Mouse (Mus musculus): ENCODE measurements around the gene Rap1gds1. TPM values are rescaled to one million over a fixed set of nuclear protein-coding genes. Genes with fewer than 3 reads are reported as not detected.

Gene Rap1gds1
- polyA plus RNA-seq, 1 experiment from 2014 or later, result 53.2 TPM

- Histone ChIP-seq H3K4me1 (peaks cover 6% of the 10 kb centered on the region), H3K27ac (no peak overlapping the region), H3K27me3 (ENCODE audit: insufficient read depth, poor library complexity, severe bottlenecking) (no peaks in the 10 kb centered on the region), H3K36me3 (no peaks in the 10 kb centered on the region), H3K4me3 (no peak overlapping the region), H3K9me3 (no peaks in the 10 kb centered on the region)
- DNase-seq (ENCODE audit: low spot score), result no peak
- 94% methylated on average over 5 of the region's 5 CpGs for WGBS
Measured at GRCm38 (mm10) chr3:138886121-138886520, 188.9 kb downstream of the Rap1gds1 start.

DNA sequence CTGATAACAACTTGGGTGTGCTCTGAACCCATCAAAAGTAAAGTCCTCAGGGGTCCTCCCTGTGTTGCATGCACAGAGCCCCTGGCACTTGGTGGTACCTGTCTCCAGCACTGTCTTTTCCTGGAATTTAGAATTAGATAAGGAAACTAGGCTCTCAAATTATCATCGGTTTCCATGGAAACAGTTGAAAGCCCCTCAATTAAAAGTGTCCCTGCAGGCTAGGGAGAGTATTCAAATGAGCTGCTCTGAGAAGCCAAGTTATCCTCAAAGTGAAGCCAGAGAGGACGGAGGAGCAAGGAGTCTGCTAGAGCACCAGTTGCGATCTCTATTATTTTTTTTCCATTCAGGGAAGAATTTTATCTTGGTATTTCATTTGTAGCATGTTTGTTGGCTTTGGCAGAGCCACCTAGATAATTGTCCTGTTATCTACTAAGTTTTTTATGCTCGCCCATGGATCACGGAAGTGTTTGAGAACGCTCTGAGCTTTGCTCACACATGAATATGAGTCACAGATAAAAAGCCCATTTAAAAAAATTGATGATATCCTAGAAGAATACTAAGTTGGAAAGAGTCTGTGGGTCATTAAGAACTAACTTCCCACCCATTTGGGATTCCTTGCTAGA, 193.2 kb downstream of the Rap1gds1 start:
- Histone ChIP-seq H3K4me3 (no peak overlapping the region), H3K9me3 (no peaks in the 10 kb centered on the region), H3K4me1 (peaks cover 8% of the 10 kb centered on the region; the same call in 1 of the 2 replicates), H3K36me3 (0 out of 2 replicates have a peak, but pooled peaks cover 6% of the 10 kb centered on the region), H3K27me3 (ENCODE audit: insufficient read depth, poor library complexity, severe bottlenecking) (no peaks in the 10 kb centered on the region), H3K27ac (no peak overlapping the region)
- no peak for DNase-seq (ENCODE audit: low spot score)
- 48% methylated on average over 6 of the region's 6 CpGs for WGBS

GRCm38 (mm10) chr3:138880999-138881724, 193.8 kb downstream of the Rap1gds1 start:
- peaks cover 9% of the 10 kb centered on the region; the same call in 1 of the 2 replicates for H3K4me1 ChIP-seq
- WGBS, result 76% methylated on average over 11 of the region's 11 CpGs
- no peaks in the 10 kb centered on the region for H3K27me3 ChIP-seq (ENCODE audit: insufficient read depth, poor library complexity, severe bottlenecking)
- H3K27ac ChIP-seq, result no peak overlapping the region
- H3K9me3 ChIP-seq, result no peaks in the 10 kb centered on the region
- H3K36me3 ChIP-seq, result 0 out of 2 replicates have a peak, but pooled peaks cover 6% of the 10 kb centered on the region
- no peak overlapping the region for H3K4me3 ChIP-seq
- DNase-seq (ENCODE audit: low spot score), result no peak

- WGBS, result 45% methylated on average over 4 of the region's 4 CpGs
- no peak for DNase-seq (ENCODE audit: low spot score)
- Histone ChIP-seq H3K4me1 (peaks cover 12% of the 10 kb centered on the region; the same call in 1 of the 2 replicates), H3K27me3 (ENCODE audit: insufficient read depth, poor library complexity, severe bottlenecking) (no peaks in the 10 kb centered on the region), H3K36me3 (peaks cover 17% of the 10 kb centered on the region), H3K9me3 (0 out of 2 replicates have a peak, but pooled peaks cover 3% of the 10 kb centered on the region), H3K4me3 (no peak overlapping the region), H3K27ac (no peak overlapping the region)
Measured at GRCm38 (mm10) chr3:138877741-138878140, 197.3 kb downstream of the Rap1gds1 start.

GRCm38 (mm10) chr3:138876931-138877361, 198.1 kb downstream of the Rap1gds1 start:
- H3K27me3 ChIP-seq (ENCODE audit: insufficient read depth, poor library complexity, severe bottlenecking), result no peaks in the 10 kb centered on the region
- DNase-seq (ENCODE audit: low spot score), result no peak
- H3K36me3 ChIP-seq, result peaks cover 17% of the 10 kb centered on the region
- peak overlapping the region; percentile 13; the same call in 1 of the 2 replicates for H3K27ac ChIP-seq
- WGBS, result 85% methylated on average over 14 of the region's 14 CpGs
- H3K9me3 ChIP-seq, result 0 out of 2 replicates have a peak, but pooled peaks cover 3% of the 10 kb centered on the region
- peaks cover 12% of the 10 kb centered on the region; the same call in 1 of the 2 replicates for H3K4me1 ChIP-seq
- no peak overlapping the region for H3K4me3 ChIP-seq

DNA sequence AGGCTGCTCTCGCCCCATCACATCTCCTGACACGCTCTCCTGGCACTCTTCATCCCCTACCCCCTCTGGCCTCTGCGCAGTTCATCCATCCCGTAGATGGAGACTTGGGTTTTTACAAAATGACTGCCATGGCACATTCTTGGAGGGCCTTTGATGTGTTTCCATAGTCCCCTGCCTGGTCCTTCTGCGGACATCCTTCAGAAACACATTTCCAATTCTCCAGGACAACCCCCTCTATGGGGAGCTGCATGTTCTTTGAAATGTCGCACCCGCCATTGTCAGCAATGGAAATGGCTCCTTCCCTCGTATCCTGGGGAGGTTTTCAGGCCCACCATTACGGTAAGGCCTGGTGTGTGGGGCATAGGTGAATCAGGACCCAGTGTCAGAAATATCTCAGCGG, 198.6 kb downstream of the Rap1gds1 start:
- H3K27me3 ChIP-seq (ENCODE audit: insufficient read depth, poor library complexity, severe bottlenecking), result no peaks in the 10 kb centered on the region
- H3K4me1 ChIP-seq, result 0 out of 2 replicates have a peak, but pooled peaks cover 12% of the 10 kb centered on the region
- H3K36me3 ChIP-seq, result peaks cover 17% of the 10 kb centered on the region
- H3K27ac ChIP-seq, result peak overlapping the region; percentile 13; the same call in 1 of the 2 replicates
- DNase-seq (ENCODE audit: low spot score), result no peak
- no peak overlapping the region for H3K4me3 ChIP-seq
- 0 out of 2 replicates have a peak, but pooled peaks cover 3% of the 10 kb centered on the region for H3K9me3 ChIP-seq
- WGBS, result 92% methylated on average over 10 of the region's 10 CpGs

- 88% methylated on average over 6 of the region's 6 CpGs for WGBS
- no peak for DNase-seq (ENCODE audit: low spot score)
Measured at GRCm38 (mm10) chr3:138875936-138876335, 199.1 kb downstream of the Rap1gds1 start.

More at GRCm38 (mm10) chr3:138875936-138876335, 199.1 kb downstream of the Rap1gds1 start:
- Histone ChIP-seq H3K36me3 (peaks cover 17% of the 10 kb centered on the region), H3K27ac (no peak overlapping the region), H3K9me3 (0 out of 2 replicates have a peak, but pooled peaks cover 3% of the 10 kb centered on the region), H3K4me1 (peaks cover 13% of the 10 kb centered on the region; the same call in 1 of the 2 replicates), H3K27me3 (ENCODE audit: insufficient read depth, poor library complexity, severe bottlenecking) (no peaks in the 10 kb centered on the region), H3K4me3 (no peak overlapping the region)

Other genes with a start within 250 kb of the Rap1gds1 start
- 0.06 TPM in 1 of 2 replicates, not detected in the other for gene Stpg2, start 130.5 kb upstream of the Rap1gds1 start, polyA plus RNA-seq (2016; fragmentation: Nextera tagmentation; extraction: Ambion mirVana)

Measured in heart, embryonic 10.5 days (tissue).